In the genomic region with DNA sequence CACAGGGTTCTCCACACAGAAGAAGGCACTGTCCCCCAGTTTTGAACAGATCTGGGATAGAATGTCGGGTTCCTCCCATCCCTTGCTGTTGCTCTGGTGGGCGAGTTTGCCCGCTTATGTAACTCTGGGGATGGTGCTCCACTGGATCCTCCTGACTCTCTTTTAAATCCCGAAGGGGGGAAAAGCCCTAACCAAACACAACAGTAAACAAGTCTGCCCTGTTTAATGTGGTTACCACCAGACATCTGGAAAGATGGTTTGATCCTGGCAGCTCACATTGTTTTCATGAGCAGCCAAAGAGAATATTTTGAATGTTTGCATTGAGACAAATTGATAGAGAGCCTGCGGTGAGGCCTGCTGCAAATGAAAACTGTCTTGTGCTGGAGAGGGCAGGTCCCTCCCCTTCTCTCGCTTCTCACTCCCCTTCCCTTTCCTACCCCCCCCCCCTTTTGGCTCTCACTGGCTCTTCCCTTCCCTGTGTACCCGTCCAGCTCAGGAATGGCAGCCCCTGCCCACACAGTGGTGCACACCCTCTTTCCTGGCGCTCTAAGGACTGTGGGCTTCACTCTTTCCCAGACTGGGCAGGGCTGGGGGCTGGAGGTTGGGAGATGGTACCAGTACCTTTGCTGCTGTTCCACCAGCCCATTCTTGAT, we compare ENCODE assay signal across 10 mouse cellular contexts. TPM values are rescaled to one million over a fixed set of nuclear protein-coding genes. Genes with fewer than 3 reads are reported as not detected.
A peak's percentile ranks its signal among the peaks of the same experiment; 100 is the strongest.
DNase-seq lines count a peak whose midpoint lies in the region; ATAC-seq lines count a peak whose summit lies in the region.
"Had no signal": no experiment of that assay in that cellular context is flagged by ENCODE, and none has a peak within 500 bp of the region (broad histone marks: within the 10 kb centered on the region; RNA-seq: fewer than 3 reads in every experiment).

No protein-coding gene starts in this region.

- H3K4me1 ChIP-seq in hindbrain, embryonic 12.5 days, result peaks cover 58% of the 10 kb centered on the region
- peaks cover 45% of the 10 kb centered on the region for H3K4me1 ChIP-seq in hindbrain, embryonic 13.5 days (replicated peaks)
- peaks cover 59% of the 10 kb centered on the region for H3K4me1 ChIP-seq in neural tube, embryonic 12.5 days
- H3K4me1 ChIP-seq in neural tube, embryonic 15.5 days, result peaks cover 50% of the 10 kb centered on the region
- peaks cover 28% of the 10 kb centered on the region for H3K4me1 ChIP-seq in heart, embryonic 16.5 days (ENCODE audit: control insufficient read depth, insufficient read depth, low read length)

- no peak overlapping the region for H3K9ac ChIP-seq in hindbrain, embryonic 12.5 days
- no peak overlapping the region for H3K9ac ChIP-seq in hindbrain, embryonic 13.5 days
- H3K9ac ChIP-seq in neural tube, embryonic 12.5 days, result no peak overlapping the region
- no peak overlapping the region for H3K9ac ChIP-seq in neural tube, embryonic 15.5 days (replicated peaks)
- no peak overlapping the region for H3K9ac ChIP-seq in heart, embryonic 16.5 days (ENCODE audit: low read length)

- H3K9me3 ChIP-seq in hindbrain, embryonic 12.5 days (replicated peaks), result no peaks in the 10 kb centered on the region; the same call in 1 of the 2 replicates
- no peaks in the 10 kb centered on the region for H3K9me3 ChIP-seq in hindbrain, embryonic 13.5 days
- H3K9me3 ChIP-seq in neural tube, embryonic 12.5 days, result no peaks in the 10 kb centered on the region
- no peaks in the 10 kb centered on the region for H3K9me3 ChIP-seq in neural tube, embryonic 15.5 days (replicated peaks)
- H3K9me3 ChIP-seq in heart, embryonic 16.5 days (replicated peaks; ENCODE audit: control insufficient read depth, low read length), result no peaks in the 10 kb centered on the region

- H3K27me3 ChIP-seq in hindbrain, embryonic 12.5 days, result peaks cover 98% of the 10 kb centered on the region
- H3K27me3 ChIP-seq in hindbrain, embryonic 13.5 days, result peaks cover 98% of the 10 kb centered on the region
- H3K27me3 ChIP-seq in neural tube, embryonic 12.5 days (replicated peaks), result peaks cover 97% of the 10 kb centered on the region
- H3K27me3 ChIP-seq in neural tube, embryonic 15.5 days (replicated peaks), result peaks cover 79% of the 10 kb centered on the region
- peaks cover 40% of the 10 kb centered on the region for H3K27me3 ChIP-seq in heart, embryonic 16.5 days (ENCODE audit: control insufficient read depth, insufficient read depth, low read length)

- no peak for DNase-seq in right cerebral cortex, postnatal 14 days
- DNase-seq in layer of hippocampus, adult 18-20 months (ENCODE audit: low spot score in 2 of 2), result no peak
- DNase-seq: cerebellum, adult 18-20 months had no signal

- no peak overlapping the region for H3K27ac ChIP-seq in hindbrain, embryonic 12.5 days
- no peak overlapping the region for H3K27ac ChIP-seq in hindbrain, embryonic 13.5 days
- H3K27ac ChIP-seq in neural tube, embryonic 12.5 days, result no peak overlapping the region
- no peak overlapping the region for H3K27ac ChIP-seq in neural tube, embryonic 15.5 days (replicated peaks)
- H3K27ac ChIP-seq in heart, embryonic 16.5 days (ENCODE audit: low read length), result peak overlapping the region; percentile 92
- H3K27ac ChIP-seq in macrophage, result peak overlapping the region; percentile 97

- H3K4me2 ChIP-seq in hindbrain, embryonic 12.5 days (replicated peaks), result 0 out of 2 replicates have a peak overlapping the region, but pooled peaks have one; percentile 47
- H3K4me2 ChIP-seq in hindbrain, embryonic 13.5 days, result no peak overlapping the region
- peak overlapping the region; percentile 97 for H3K4me2 ChIP-seq in neural tube, embryonic 12.5 days (replicated peaks)
- H3K4me2 ChIP-seq in neural tube, embryonic 15.5 days, result no peak overlapping the region
- peak overlapping the region; percentile 90 for H3K4me2 ChIP-seq in heart, embryonic 16.5 days (ENCODE audit: low read depth, low read length)

- H3K4me3 ChIP-seq in hindbrain, embryonic 12.5 days, result no peak overlapping the region
- no peak overlapping the region for H3K4me3 ChIP-seq in hindbrain, embryonic 13.5 days
- H3K4me3 ChIP-seq in neural tube, embryonic 12.5 days, result no peak overlapping the region
- H3K4me3 ChIP-seq in neural tube, embryonic 15.5 days (replicated peaks), result no peak overlapping the region
- peak overlapping the region; percentile 76 for H3K4me3 ChIP-seq in heart, embryonic 16.5 days (ENCODE audit: low read length)
- no peak overlapping the region for H3K4me3 ChIP-seq in macrophage (ENCODE audit: inconsistent target)

- 4% methylated on average over 7 of the region's 8 CpGs for WGBS in hindbrain, embryonic 12.5 days
- 3% methylated on average over 8 of the region's 8 CpGs for WGBS in hindbrain, embryonic 13.5 days
- 6% methylated on average over 8 of the region's 8 CpGs for WGBS in neural tube, embryonic 12.5 days
- WGBS in neural tube, embryonic 15.5 days, result 10% methylated on average over 8 of the region's 8 CpGs
- 36% methylated on average over 8 of the region's 8 CpGs for WGBS in heart, embryonic 16.5 days
- 39% methylated on average over 7 of the region's 8 CpGs for WGBS in macrophage (ENCODE audit: missing documents)

- no peaks in the 10 kb centered on the region for H3K36me3 ChIP-seq in hindbrain, embryonic 12.5 days
- no peaks in the 10 kb centered on the region for H3K36me3 ChIP-seq in hindbrain, embryonic 13.5 days
- no peaks in the 10 kb centered on the region for H3K36me3 ChIP-seq in neural tube, embryonic 12.5 days
- no peaks in the 10 kb centered on the region for H3K36me3 ChIP-seq in neural tube, embryonic 15.5 days
- H3K36me3 ChIP-seq in heart, embryonic 16.5 days (ENCODE audit: control insufficient read depth, insufficient read depth), result no peaks in the 10 kb centered on the region
- H3K36me3 ChIP-seq in macrophage (ENCODE audit: inconsistent target), result no peaks in the 10 kb centered on the region

- peaks cover 37% of the 10 kb centered on the region for H3K79me2 ChIP-seq in macrophage (ENCODE audit: inconsistent target)

- ATAC-seq in hindbrain, embryonic 12.5 days (ENCODE audit: low FRiP score), result no peak
- ATAC-seq in hindbrain, embryonic 13.5 days (ENCODE audit: low FRiP score), result no peak
- no peak for ATAC-seq in neural tube, embryonic 12.5 days (ENCODE audit: low FRiP score, low read depth)
- no peak for ATAC-seq in neural tube, embryonic 15.5 days (ENCODE audit: low FRiP score)
- ATAC-seq in heart, embryonic 16.5 days (replicated peaks; ENCODE audit: extremely low read depth, insufficient read depth, low FRiP score), result no peak; the same call in 1 of the 2 replicates
- ATAC-seq: forebrain, embryonic 14.5 days had no signal

RNA-seq across cellular contexts. Expression of gene Fli1, which starts 1.4 kb away (rescaled TPM):
- polyA plus RNA-seq in hindbrain, embryonic 12.5 days (2016; fragmentation: Nextera tagmentation; extraction: Ambion mirVana), result 24.4 and 26.4 TPM in 2 replicates
- 8.7 and 9.3 TPM in 2 replicates for polyA plus RNA-seq in hindbrain, embryonic 13.5 days (2015; fragmentation: Nextera tagmentation; extraction: Ambion mirVana)
- polyA plus RNA-seq in neural tube, embryonic 12.5 days (2016; fragmentation: Nextera tagmentation; extraction: Ambion mirVana), result 15.4 and 18.6 TPM in 2 replicates
- 7.9 and 12.5 TPM in 2 replicates for polyA plus RNA-seq in neural tube, embryonic 15.5 days (2015; fragmentation: Nextera tagmentation; extraction: Ambion mirVana)
- polyA plus RNA-seq in heart, embryonic 16.5 days (2015; fragmentation: Nextera tagmentation; extraction: Ambion mirVana), result 20.1 and 23.4 TPM in 2 replicates
- 100 to 1,000 TPM in 9 of 26 experiments, 10 to 100 TPM in 17; 21.1 to 160 (median 95.3) TPM for total RNA-seq in macrophage (2018; cell fraction: chromatin; rRNA removed)
- total RNA-seq in macrophage (2018; cell fraction: cytosol; rRNA removed), result 100 to 1,000 TPM in 2 of 26 experiments, 10 to 100 TPM in 24; 44.1 to 110 (median 89.3) TPM
- total RNA-seq in macrophage (2018; cell fraction: nucleus; rRNA removed), result 100 to 1,000 TPM in 6 of 26 experiments, 10 to 100 TPM in 20; 26.3 to 141 (median 83.7) TPM
- 47.2 to 90.9 TPM (median 59.7 TPM) in 3 replicates for polyA plus RNA-seq in macrophage (2018)
- total RNA-seq in layer of hippocampus, adult 18-20 months (2021), result 1 to 10 TPM; 4.1 to 5.4 TPM

Comparison
In these comparisons a context has a peak if more than half of its experiments do, and no peak if none do; other contexts are left out.
1. H3K4me2 ChIP-seq: peak in hindbrain, embryonic 12.5 days (single experiment), neural tube, embryonic 12.5 days (single experiment) and heart, embryonic 16.5 days (single experiment); none in hindbrain, embryonic 13.5 days (single experiment) and neural tube, embryonic 15.5 days (single experiment).
2. H3K27ac ChIP-seq: peak in heart, embryonic 16.5 days (single experiment) and macrophage (single experiment); none in hindbrain, embryonic 12.5 days (single experiment), hindbrain, embryonic 13.5 days (single experiment), neural tube, embryonic 12.5 days (single experiment) and neural tube, embryonic 15.5 days (single experiment).